Mouse (Mus musculus): Measurements from ENCODE around the gene Actn2. TPM values are rescaled to one million over a fixed set of nuclear protein-coding genes. Genes with fewer than 3 reads are reported as not detected.

Gene Actn2
- polyA plus RNA-seq, 2 experiments from 2014 or later: 4.9 to 10.4 TPM

GRCm38 (mm10) chr13:12314173-12314572 lies 26.4 kb downstream of the Actn2 start:
- ATAC-seq: no peak

- no peak for ATAC-seq
These were observed 28.5 kb downstream of the Actn2 start for GRCm38 (mm10) chr13:12311930-12312492.

DNA sequence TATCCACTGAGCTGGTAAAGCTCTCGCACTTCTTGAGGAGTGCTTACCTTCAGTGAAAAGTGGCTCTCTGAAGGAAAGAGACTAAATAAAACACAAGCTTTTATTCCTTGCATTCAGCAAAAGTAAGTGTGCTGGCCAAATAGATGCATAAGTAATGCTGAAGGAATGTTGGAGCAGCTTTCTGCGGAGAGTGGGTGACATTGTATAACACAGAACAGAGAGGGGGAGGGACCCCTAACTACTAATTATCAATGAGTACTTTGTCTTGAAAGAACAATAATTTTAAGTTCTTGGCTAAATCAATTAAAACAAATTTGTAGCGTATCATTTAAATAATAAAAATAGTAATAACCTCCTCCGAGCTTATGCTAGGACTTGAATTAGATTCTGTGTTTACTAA lies 29.2 kb downstream of the Actn2 start:
- no peak for ATAC-seq

DNA sequence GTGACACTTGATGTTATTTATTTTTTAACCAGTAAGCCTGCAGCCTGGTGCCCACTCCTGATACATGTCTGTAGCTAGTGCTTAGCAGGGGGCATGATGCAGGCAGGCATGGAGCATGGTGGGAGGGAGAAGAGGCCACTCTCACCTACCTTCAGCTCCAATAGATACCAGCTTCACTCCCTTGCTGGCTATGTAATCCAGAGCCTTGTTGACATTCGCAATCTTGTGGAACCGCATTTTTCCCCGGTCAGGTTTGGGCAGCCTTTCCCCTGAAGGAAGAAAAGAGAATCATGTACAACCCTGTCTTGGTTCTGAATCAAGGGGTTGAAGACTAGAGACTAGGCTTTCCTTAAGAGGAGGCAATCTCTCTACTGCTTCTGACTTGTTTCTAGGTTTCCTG lies 31.1 kb downstream of the Actn2 start:
- no peak for ATAC-seq

DNA sequence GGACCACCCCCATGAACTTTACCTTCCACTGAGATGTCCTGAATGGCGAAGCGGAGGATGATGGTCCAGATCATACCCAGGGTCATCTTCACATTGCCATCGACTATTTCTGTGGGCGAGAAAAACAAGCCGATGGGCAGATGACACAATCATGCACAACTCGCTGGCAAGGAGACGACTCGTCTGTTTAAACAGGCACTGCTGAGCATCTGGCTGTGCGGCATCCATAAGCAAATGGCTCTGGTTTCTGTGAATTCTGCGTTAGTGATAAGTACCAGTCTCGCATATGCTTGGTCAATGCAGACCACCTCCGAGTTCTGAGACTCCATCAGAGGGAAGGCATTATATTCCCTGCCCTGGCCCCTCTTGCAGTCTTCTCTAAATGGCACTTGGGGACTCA lies 31.7 kb downstream of the Actn2 start:
- no peak for ATAC-seq

DNA sequence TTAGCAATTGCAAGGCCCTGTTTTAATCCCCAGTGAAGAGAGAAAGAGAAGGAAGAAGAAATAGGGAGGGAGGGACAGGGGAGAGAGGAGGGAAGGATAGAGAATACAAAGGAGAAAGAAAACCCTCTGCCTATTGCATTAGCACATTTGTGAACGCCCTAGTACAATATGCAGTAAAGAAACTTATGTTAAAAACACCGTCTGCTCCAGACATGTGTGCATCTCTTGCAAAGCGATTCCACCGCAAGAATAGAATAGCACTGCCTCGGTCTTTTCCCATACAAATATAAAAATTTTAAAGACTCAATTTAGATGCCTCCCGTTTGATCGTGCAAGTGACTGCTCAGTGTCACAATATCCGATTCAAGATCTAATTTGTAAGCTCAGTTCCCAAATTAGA lies 32.1 kb downstream of the Actn2 start:
- ATAC-seq: no peak

DNA sequence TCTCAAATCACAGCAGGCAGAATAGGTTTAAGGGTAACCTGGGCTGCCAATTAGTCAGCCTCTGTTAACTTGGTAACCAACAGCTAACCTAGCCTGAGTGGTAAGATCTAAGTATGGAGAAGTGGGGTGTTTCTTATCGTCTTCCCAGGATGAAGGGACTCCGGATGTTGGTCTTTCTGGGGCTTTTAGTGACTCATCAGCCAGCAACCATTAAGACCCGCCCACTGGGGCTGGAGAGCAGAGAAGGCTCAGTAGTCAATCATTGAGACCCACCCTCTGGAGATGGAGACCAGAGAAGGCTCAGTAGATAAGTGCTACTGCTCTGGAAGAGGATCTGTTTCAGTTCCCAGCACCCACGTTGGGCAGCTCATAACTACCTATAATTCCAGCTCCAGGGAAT lies 33.3 kb downstream of the Actn2 start:
- no peak for ATAC-seq

DNA sequence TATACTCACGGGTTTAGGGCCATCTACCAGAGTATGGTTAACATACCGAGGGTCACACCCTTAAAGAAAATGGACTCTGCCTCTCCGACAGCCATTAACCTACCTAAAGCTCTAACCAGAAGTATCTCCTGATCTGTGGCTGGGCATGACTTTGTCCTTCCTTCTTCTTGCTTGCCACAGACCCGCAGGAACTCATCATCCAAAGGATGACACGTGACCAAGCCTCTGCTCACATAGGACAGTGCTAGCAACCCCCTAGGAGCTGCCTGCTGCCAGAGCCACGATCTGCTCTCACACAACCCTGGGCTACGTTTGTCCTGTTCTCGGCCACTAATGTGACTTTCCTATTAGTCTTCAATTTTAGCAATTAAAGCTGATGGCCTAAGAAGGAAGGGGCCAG lies 35.0 kb downstream of the Actn2 start:
- ATAC-seq: no peak

GRCm38 (mm10) chr13:12304991-12305390 lies 35.6 kb downstream of the Actn2 start:
- no peak for ATAC-seq

GRCm38 (mm10) chr13:12297777-12298176 lies 42.8 kb downstream of the Actn2 start:
- no peak for ATAC-seq

GRCm38 (mm10) chr13:12296701-12297100 lies 43.9 kb downstream of the Actn2 start:
- no peak for ATAC-seq

DNA sequence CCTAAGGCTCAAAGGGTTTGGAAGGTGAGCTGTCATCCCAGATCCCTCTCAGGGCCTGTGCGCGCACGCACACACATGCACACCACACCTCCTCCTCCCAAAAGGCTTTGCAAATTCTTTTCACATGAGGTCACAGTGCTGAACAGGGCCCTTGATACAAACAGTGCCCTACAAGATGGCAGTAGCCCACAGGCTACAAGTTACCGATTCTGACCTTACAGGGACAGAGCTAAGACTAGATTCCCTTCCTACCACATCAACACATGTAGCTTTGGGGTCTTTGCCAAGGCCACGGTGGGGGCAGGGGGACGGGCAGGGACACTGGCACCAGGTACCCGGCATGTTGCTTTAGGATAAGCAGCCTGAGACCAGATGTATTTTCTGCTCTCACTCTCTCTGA lies 46.8 kb downstream of the Actn2 start:
- ATAC-seq: no peak

DNA sequence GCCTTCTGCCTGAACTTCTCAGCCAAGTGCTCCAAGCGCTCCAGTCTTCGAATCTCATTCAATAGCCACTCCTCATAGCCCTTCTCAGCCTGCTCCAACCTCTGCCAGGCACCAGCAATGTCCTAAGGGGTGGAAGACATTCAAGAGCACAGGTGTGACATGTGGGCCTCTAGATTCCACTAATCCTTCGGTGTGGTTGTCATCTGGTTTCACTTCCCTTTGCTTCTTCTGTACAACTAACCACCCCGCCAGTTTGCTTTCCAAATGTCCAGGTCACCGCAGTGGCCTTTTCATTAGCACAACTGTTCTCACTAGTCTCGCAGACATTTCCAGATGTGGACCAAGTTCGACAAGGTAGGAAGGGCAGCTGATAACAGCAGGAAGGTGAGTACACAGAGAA lies 49.9 kb downstream of the Actn2 start:
- ATAC-seq: no peak

GRCm38 (mm10) chr13:12284528-12284927 lies 56.0 kb downstream of the Actn2 start:
- ATAC-seq: no peak

GRCm38 (mm10) chr13:12283826-12284225 lies 56.7 kb downstream of the Actn2 start:
- ATAC-seq: no peak

DNA sequence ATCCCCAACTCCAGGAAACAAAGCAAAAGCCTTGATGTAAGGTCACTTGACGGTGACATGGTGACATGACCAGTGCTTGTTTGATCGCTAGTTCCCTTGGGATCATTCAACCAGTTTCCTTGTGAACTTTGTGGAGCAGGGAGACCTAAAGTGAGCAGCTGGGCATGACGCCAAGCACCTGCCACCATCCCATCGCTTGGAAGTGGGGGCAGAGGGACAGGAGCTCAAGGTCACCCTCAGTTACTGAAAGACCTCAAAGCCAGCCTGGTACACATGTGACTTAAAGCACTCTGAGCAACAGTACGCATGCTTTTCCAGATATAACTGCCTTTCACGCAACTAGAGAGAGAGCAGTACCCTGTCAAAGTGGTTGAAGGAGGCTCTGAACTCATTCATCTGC lies 65.8 kb downstream of the Actn2 start:
- ATAC-seq: no peak

DNA sequence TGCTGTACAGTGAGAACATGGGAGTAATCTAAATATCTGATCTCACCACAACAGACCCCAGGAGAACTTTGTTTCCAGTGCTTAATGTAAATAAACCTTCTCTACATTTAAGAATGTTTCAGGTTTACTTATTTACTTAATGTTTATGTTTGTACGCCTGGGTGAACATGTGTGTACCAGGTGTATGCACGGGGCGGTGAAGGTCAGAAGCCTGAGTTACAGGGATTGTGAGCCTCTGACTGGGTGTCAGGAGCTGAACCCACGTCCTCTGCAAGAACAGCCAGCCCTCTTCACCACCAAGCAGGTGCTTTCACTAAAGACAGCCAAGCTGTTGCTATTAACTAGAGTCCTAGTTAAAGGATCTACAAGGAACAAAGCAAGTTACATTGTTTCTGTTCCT lies 66.3 kb downstream of the Actn2 start:
- ATAC-seq: no peak

- ATAC-seq: no peak
These were observed 67.6 kb downstream of the Actn2 start for GRCm38 (mm10) chr13:12272953-12273352.

DNA sequence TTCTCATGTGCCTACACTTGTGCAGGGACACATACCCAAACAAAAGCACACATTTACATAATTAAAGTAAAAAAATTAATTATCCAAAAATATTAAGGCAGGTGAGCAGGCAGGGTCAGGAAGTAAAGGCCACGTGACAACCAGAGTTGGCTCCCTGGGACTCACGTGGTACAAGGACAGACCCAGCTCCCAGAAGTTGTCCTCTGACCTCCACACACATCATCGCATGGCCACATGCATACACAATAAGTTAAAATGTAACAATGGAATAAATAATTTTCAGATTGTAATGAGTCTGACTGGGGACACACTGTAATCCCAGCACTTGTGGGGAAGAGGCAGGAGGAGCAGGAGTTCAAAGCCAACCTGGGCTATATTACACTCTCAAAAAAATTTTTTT lies 72.6 kb downstream of the Actn2 start:
- no peak for ATAC-seq

DNA sequence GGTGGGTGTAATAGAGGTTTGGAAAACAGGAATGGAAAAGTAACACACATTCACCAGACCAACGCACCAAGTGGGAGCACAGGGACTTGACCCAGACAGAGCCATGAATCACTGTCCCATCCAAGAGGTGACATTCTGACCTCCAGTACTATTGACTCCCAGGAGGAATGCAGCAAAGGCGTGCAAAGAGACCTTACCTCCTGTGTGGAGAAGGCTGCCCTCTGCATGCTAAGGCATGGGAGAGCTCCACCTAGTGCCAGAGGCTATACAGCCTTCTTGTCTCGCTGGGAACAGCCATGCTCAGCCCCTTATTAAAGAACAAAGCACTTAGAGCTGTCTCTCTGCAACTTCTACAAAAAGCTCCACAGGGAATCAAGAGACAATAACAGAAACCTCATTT lies 73.5 kb downstream of the Actn2 start:
- ATAC-seq: no peak

DNA sequence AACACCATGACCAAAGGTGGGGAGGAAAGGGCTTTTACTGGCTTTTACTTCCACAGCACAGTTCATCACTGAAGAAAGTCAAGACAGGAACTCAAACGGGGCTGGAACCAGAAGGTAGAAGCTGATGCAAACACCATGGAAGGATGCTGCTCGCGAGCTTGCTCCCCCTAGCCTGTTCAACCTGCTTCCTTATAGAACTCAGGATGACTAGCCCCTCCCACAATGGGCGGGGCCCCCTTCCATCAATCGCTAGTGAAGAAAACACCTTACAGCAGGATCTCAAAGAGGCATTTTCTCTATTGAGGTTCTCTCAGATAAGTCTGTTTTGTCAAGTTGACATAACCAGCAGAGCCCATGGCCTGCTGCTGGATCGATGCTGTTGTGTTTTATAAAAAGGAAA lies 76.6 kb downstream of the Actn2 start:
- ATAC-seq: no peak

GRCm38 (mm10) chr13:12261505-12261904 lies 79.1 kb downstream of the Actn2 start:
- no peak for ATAC-seq

GRCm38 (mm10) chr13:12257391-12258380 lies 82.9 kb downstream of the Actn2 start, which contains the start of gene Mtr:
Gene Mtr (minus strand): TSS chr13:12258113.
- peak; percentile 100 for ATAC-seq

DNA sequence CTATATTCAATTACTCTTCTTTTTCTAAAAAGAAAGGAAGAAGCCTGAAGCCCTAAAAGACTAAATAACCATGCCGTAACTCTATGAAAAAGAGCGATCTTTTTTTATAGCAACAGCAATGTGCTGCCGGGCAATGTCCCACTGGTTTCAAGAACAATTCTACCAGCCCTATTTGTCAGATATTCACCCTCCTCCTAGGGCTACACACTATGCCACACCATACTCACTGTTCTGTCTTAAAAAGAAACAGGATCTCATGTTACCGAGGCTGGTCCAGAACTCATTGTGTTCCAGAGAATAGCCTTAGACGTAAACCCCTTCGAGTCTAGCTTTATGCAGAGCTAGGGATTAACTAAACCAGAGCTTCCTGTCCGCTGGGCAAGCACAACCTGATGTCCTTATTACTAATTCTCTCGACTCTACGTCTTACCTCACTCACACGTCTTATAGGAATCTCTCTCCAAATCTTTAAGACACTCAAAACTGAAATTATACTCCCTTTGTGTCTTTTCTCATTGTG lies 83.6 kb downstream of the Actn2 start:
- no peak for ATAC-seq

Data from activated CD4-positive, CD25-positive, alpha-beta regulatory T cell, adult 4 months (primary cell).